Mouse (Mus musculus) CH12.LX (cell line): Measurements from ENCODE around the gene Pfkfb3. TPM values are rescaled to one million over a fixed set of nuclear protein-coding genes. Genes with fewer than 3 reads are reported as not detected.
A peak's percentile ranks its signal among the peaks of the same experiment; 100 is the strongest.

Experiments used
- DNase-seq: peaks from one replicate; pipeline ENCODE4 v3.0.0-alpha.2; 2013; ENCODE audit errors: extremely low read depth
- H3K27ac ChIP-seq: 2 replicates; pipeline ENCODE4 v1.5.1; 2012; ENCODE audit warnings: low read depth, mild to moderate bottlenecking, control low read depth, moderate library complexity; ENCODE audit not compliant: insufficient read depth
- H3K27me3 ChIP-seq: replicated peaks from 2 replicates; pipeline ENCODE3; 2012; ENCODE audit warnings: inconsistent platforms
- H3K36me3 ChIP-seq, 2 experiments: replicated peaks in 1 of 2; 2 replicates each; pipeline versions ENCODE3 to v1.6.1; 2012; ENCODE audit warnings: inconsistent platforms in 1 of 2, low read length in 1 of 2, mild to moderate bottlenecking in 1 of 2, mixed read lengths in 1 of 2, moderate library complexity in 1 of 2; ENCODE audit not compliant: control insufficient read depth in 1 of 2, insufficient read depth in 1 of 2
- H3K4me1 ChIP-seq, 2 experiments: 2 replicates each; pipeline ENCODE4 v1.6.1; 2012; ENCODE audit warnings: inconsistent platforms in 1 of 2, moderate library complexity in 1 of 2; ENCODE audit not compliant: insufficient read depth in 2 of 2, control insufficient read depth in 1 of 2
- H3K4me2 ChIP-seq: 2 replicates; pipeline ENCODE4 v1.6.1; 2012; ENCODE audit warnings: low read depth, mild to moderate bottlenecking, control low read depth; ENCODE audit not compliant: poor library complexity, insufficient read depth, severe bottlenecking
- H3K4me3 ChIP-seq, 3 experiments: fragments of 150-350 bp in 1 of 3; sonication (generic) in 1 of 3; replicated peaks in 1 of 3; 2 replicates each; pipeline versions ENCODE3 to v1.5.1; 2011 to 2012; ENCODE audit warnings: low read depth in 2 of 3, low read length in 2 of 3, mild to moderate bottlenecking in 2 of 3, moderate library complexity in 2 of 3, control low read depth in 1 of 3, improper control_type of control experiment in 1 of 3, inconsistent platforms in 1 of 3, mixed read lengths in 1 of 3; ENCODE audit not compliant: poor library complexity in 1 of 3
- H3K79me2 ChIP-seq: replicated peaks from 2 replicates; pipeline ENCODE4 v1.6.1; 2012; ENCODE audit warnings: mild to moderate bottlenecking, moderate library complexity; ENCODE audit not compliant: control insufficient read depth, poor library complexity, insufficient read depth, severe bottlenecking; ENCODE audit errors: extremely low read depth
- H3K9ac ChIP-seq: 2 replicates; pipeline ENCODE4 v1.6.1; 2012; ENCODE audit warnings: low read depth, mild to moderate bottlenecking, control low read depth, moderate library complexity; ENCODE audit not compliant: insufficient read depth
- H3K9me3 ChIP-seq: replicated peaks from 2 replicates; pipeline ENCODE3; 2012; ENCODE audit warnings: low read length, inconsistent platforms, mixed read lengths
- BHLHE40 ChIP-seq: IDR thresholded peaks from 2 replicates; pipeline ENCODE4 v1.6.1; 2011; ENCODE audit warnings: mild to moderate bottlenecking, low read depth, low read length, improper control_type of control experiment
- CHD1 ChIP-seq: IDR thresholded peaks from 2 replicates; pipeline ENCODE4 v1.6.1; 2012; ENCODE audit warnings: low read depth, low read length, improper control_type of control experiment, inconsistent platforms
- CHD2 ChIP-seq: IDR thresholded peaks from 2 replicates; pipeline ENCODE4 v1.6.1; 2011; ENCODE audit warnings: low read length, improper control_type of control experiment
- CTCF ChIP-seq, 2 experiments: IDR thresholded peaks in 1 of 2; conservative IDR thresholded peaks in 1 of 2; 2 replicates each; pipeline ENCODE4 v1.5.1; 2011 to 2012; ENCODE audit warnings: low read depth in 2 of 2, low read length in 2 of 2, improper control_type of control experiment in 1 of 2, inconsistent platforms in 1 of 2, mild to moderate bottlenecking in 1 of 2, moderate library complexity in 1 of 2
- E2F4 ChIP-seq: IDR thresholded peaks from 2 replicates; pipeline ENCODE4 v1.6.1; 2011; ENCODE audit warnings: low read depth, low read length, improper control_type of control experiment; ENCODE audit not compliant: insufficient replicate concordance
- ELF1 ChIP-seq: IDR thresholded peaks from 2 replicates; pipeline ENCODE4 v1.6.1; 2014; ENCODE audit warnings: low read depth, mild to moderate bottlenecking, inconsistent platforms, low read length, improper control_type of control experiment
- EP300 ChIP-seq: IDR thresholded peaks from 2 replicates; pipeline ENCODE4 v1.6.1; 2011; ENCODE audit warnings: low read length, improper control_type of control experiment
- ETS1 ChIP-seq: conservative IDR thresholded peaks from 2 replicates; pipeline ENCODE4 v1.6.1; 2012; ENCODE audit warnings: low read depth, mild to moderate bottlenecking, inconsistent platforms, low read length, improper control_type of control experiment, moderate library complexity
- GABPA ChIP-seq: IDR thresholded peaks from 2 replicates; pipeline ENCODE4 v1.6.1; 2012; ENCODE audit warnings: low read depth, low read length, improper control_type of control experiment, inconsistent platforms; ENCODE audit not compliant: insufficient replicate concordance
- HCFC1 ChIP-seq: IDR thresholded peaks from 2 replicates; pipeline ENCODE4 v1.6.1; 2012; ENCODE audit warnings: low read depth, mild to moderate bottlenecking, inconsistent platforms, low read length, improper control_type of control experiment
- IRF4 ChIP-seq: IDR thresholded peaks from 2 replicates; pipeline ENCODE4 v1.6.1; 2014; ENCODE audit warnings: low read depth, mild to moderate bottlenecking, inconsistent platforms, low read length, improper control_type of control experiment
- JUN ChIP-seq: IDR thresholded peaks from 2 replicates; pipeline ENCODE4 v1.6.1; 2011; ENCODE audit warnings: low read depth, mild to moderate bottlenecking, low read length, improper control_type of control experiment, moderate library complexity; ENCODE audit not compliant: insufficient read depth
- JUND ChIP-seq: conservative IDR thresholded peaks from 2 replicates; pipeline ENCODE4 v1.6.1; 2011; ENCODE audit warnings: low read depth, low read length, improper control_type of control experiment
- KAT2A ChIP-seq: IDR thresholded peaks from 2 replicates; pipeline ENCODE4 v1.6.1; 2012; ENCODE audit warnings: low read length, improper control_type of control experiment, inconsistent platforms; ENCODE audit not compliant: insufficient replicate concordance
- MAFK ChIP-seq: IDR thresholded peaks from 2 replicates; pipeline ENCODE4 v1.6.1; 2011; ENCODE audit warnings: low read length, improper control_type of control experiment; ENCODE audit not compliant: insufficient replicate concordance
- MAX ChIP-seq: IDR thresholded peaks from 2 replicates; pipeline ENCODE4 v1.6.1; 2011; ENCODE audit warnings: low read length, improper control_type of control experiment
- MAZ ChIP-seq: IDR thresholded peaks from 2 replicates; pipeline ENCODE4 v1.6.1; 2012; ENCODE audit warnings: low read depth, mild to moderate bottlenecking, inconsistent platforms, low read length, improper control_type of control experiment, moderate library complexity
- MEF2A ChIP-seq: IDR thresholded peaks from 2 replicates; pipeline ENCODE4 v1.6.1; 2014; ENCODE audit warnings: low read depth, mild to moderate bottlenecking, inconsistent platforms, low read length, improper control_type of control experiment, borderline replicate concordance
- MXI1 ChIP-seq: IDR thresholded peaks from 2 replicates; pipeline ENCODE4 v1.6.1; 2011; ENCODE audit warnings: mild to moderate bottlenecking, low read depth, low read length, improper control_type of control experiment
- MYC ChIP-seq: IDR thresholded peaks from 2 replicates; pipeline ENCODE4 v1.6.1; 2011; ENCODE audit warnings: low read depth, mild to moderate bottlenecking, improper control_type of control experiment, low read length
- NELFE ChIP-seq: IDR thresholded peaks from 2 replicates; pipeline ENCODE4 v1.6.1; 2011; ENCODE audit warnings: low read depth, low read length, improper control_type of control experiment
- NRF1 ChIP-seq: IDR thresholded peaks from 2 replicates; pipeline ENCODE4 v1.6.1; 2014; ENCODE audit warnings: low read depth, mild to moderate bottlenecking, inconsistent platforms, low read length, improper control_type of control experiment, moderate library complexity
- PAX5 ChIP-seq: IDR thresholded peaks from 2 replicates; pipeline ENCODE4 v1.6.1; 2012; ENCODE audit warnings: low read length, inconsistent platforms, mixed read lengths
- POLR2AphosphoS2 ChIP-seq: IDR thresholded peaks from 2 replicates; pipeline ENCODE4 v1.6.1; 2011; ENCODE audit warnings: low read depth, low read length, improper control_type of control experiment
- RAD21 ChIP-seq: IDR thresholded peaks from 2 replicates; pipeline ENCODE4 v1.6.1; 2011; ENCODE audit warnings: low read depth, mild to moderate bottlenecking, low read length, improper control_type of control experiment, moderate library complexity
- RCOR1 ChIP-seq: conservative IDR thresholded peaks from 2 replicates; pipeline ENCODE4 v1.6.1; 2012; ENCODE audit warnings: low read depth, mild to moderate bottlenecking, inconsistent platforms, low read length, improper control_type of control experiment
- SIN3A ChIP-seq: IDR thresholded peaks from 2 replicates; pipeline ENCODE4 v1.6.1; 2012; ENCODE audit warnings: low read length, improper control_type of control experiment, inconsistent platforms
- SMC3 ChIP-seq: IDR thresholded peaks from 2 replicates; pipeline ENCODE4 v1.6.1; 2011; ENCODE audit warnings: low read depth, low read length, improper control_type of control experiment
- TBP ChIP-seq: conservative IDR thresholded peaks from 2 replicates; pipeline ENCODE4 v1.6.1; 2011; ENCODE audit warnings: low read depth, low read length, improper control_type of control experiment
- TCF12 ChIP-seq: IDR thresholded peaks from 2 replicates; pipeline ENCODE4 v1.6.1; 2014; ENCODE audit warnings: low read depth, mild to moderate bottlenecking, inconsistent platforms, low read length, improper control_type of control experiment
- UBTF ChIP-seq: IDR thresholded peaks from 2 replicates; pipeline ENCODE4 v1.6.1; 2012; ENCODE audit warnings: low read depth, mild to moderate bottlenecking, inconsistent platforms, low read length, improper control_type of control experiment, moderate library complexity
- USF1 ChIP-seq: IDR thresholded peaks from 2 replicates; pipeline ENCODE4 v1.6.1; 2014; ENCODE audit warnings: low read depth, mild to moderate bottlenecking, inconsistent platforms, low read length, improper control_type of control experiment
- USF2 ChIP-seq: conservative IDR thresholded peaks from 2 replicates; pipeline ENCODE4 v1.6.1; 2011; ENCODE audit warnings: low read depth, low read length, improper control_type of control experiment
- ZC3H11A ChIP-seq: IDR thresholded peaks from 2 replicates; pipeline ENCODE4 v1.6.1; 2012; ENCODE audit warnings: low read depth, mild to moderate bottlenecking, inconsistent platforms, low read length, improper control_type of control experiment
- ZKSCAN1 ChIP-seq: IDR thresholded peaks from 2 replicates; pipeline ENCODE4 v1.6.1; 2012; ENCODE audit warnings: low read depth, inconsistent platforms, low read length, improper control_type of control experiment, borderline replicate concordance
- ZMIZ1 ChIP-seq: IDR thresholded peaks from 2 replicates; pipeline ENCODE4 v1.6.1; 2012; ENCODE audit warnings: low read depth, mild to moderate bottlenecking, inconsistent platforms, low read length, improper control_type of control experiment
- ZNF384 ChIP-seq: IDR thresholded peaks from 2 replicates; pipeline ENCODE4 v1.6.1; 2012; ENCODE audit warnings: low read depth, low read length, improper control_type of control experiment, inconsistent platforms
- dilution Hi-C: fragments of 300-500 bp; cut with MboI; formaldehyde crosslinking; loops from 2 replicates; pipeline ENCODE4 v1.14.3; 2020; ENCODE audit warnings: low sequenced_read_pairs; ENCODE audit not compliant: extremely low pct_unique_long_range_greater_than_20kb, extremely low pct_ligation_motif_present
- in situ Hi-C: fragments of 300-500 bp; cut with MboI; formaldehyde crosslinking; loops from 3 replicates; pipeline ENCODE4 v1.14.3; 2019; ENCODE audit warnings: low sequenced_read_pairs, low pct_ligation_motif_present, low pct_unique_long_range_greater_than_20kb, mixed read lengths
- polyA plus RNA-seq: library from polyadenylated mRNA; unstranded; fragments of >175 nt; gene quantifications from 2 replicates; pipeline ENCODE4 v1.2.1, GENCODE M21; 2012; ENCODE audit warnings: low read depth; ENCODE audit not compliant: insufficient read length
- total RNA-seq, 2 experiments: library from RNA; depleted of rRNA; stranded (reverse); fragments of 300-350 nt in 1 of 2; fragments of >200 nt in 1 of 2; gene quantifications; 2 replicates each; pipeline ENCODE4 v1.2.3; 2012 to 2014

The Pfkfb3 gene
- total and polyA plus RNA-seq, 3 experiments: 6.5 to 17.2 (median 6.7) TPM

GRCm38 (mm10) chr2:11602506-11603489, 48.9 kb upstream of the Pfkfb3 start:
- Histone ChIP-seq H3K79me2 (peaks cover 47% of the 10 kb centered on the region), H3K9me3 (no peaks in the 10 kb centered on the region), H3K4me3 (peak overlapping the region; percentile 77 to 98 (median 95)), H3K27ac (peak overlapping the region; percentile 21; the same call in 1 of the 2 replicates), H3K4me1 (peaks cover 0 to 40% of the 10 kb centered on the region in 2 experiments; a peak in 2 of 4 replicates), H3K4me2 (peak overlapping the region; percentile 97), H3K27me3 (no peaks in the 10 kb centered on the region), H3K36me3 (peaks cover 19 to 30% of the 10 kb centered on the region in 2 experiments), H3K9ac (peak overlapping the region; percentile 87)
- in situ Hi-C loops (no loop called here), dilution Hi-C loops (no loop called here)
- DNase-seq: peak; percentile 94
- no peak for TF ChIP-seq ZNF384
- TF ChIP-seq MYC: peak; percentile 66; the same call in 1 of the 2 replicates
- peak; percentile 73 for TF ChIP-seq MAX
- peak; percentile 73 for TF ChIP-seq TBP
- no peak for TF ChIP-seq MAFK
- no peak; the same call in none of the 2 replicates for TF ChIP-seq RAD21
- TF ChIP-seq UBTF: no peak
- TF ChIP-seq GABPA: peak; percentile 91
- no peak for TF ChIP-seq RCOR1
- no peak for TF ChIP-seq EP300
- TF ChIP-seq JUND: peak; percentile 61; the same call in 1 of the 2 replicates
- no peak for TF ChIP-seq POLR2AphosphoS2
- peak; percentile 90 for TF ChIP-seq HCFC1
- no peak for TF ChIP-seq ZKSCAN1
- TF ChIP-seq CTCF (conservative IDR thresholded peaks at IDR 0.05 in 1 of 2, IDR thresholded peaks at IDR 0.05 in 1 of 2; ENCODE audit: low read depth in 2 of 2, low read length in 2 of 2): peak; percentile 90 to 100
- TF ChIP-seq PAX5: no peak
- no peak for TF ChIP-seq E2F4
- peak; percentile 95 for TF ChIP-seq TCF12
- TF ChIP-seq MXI1: no peak
- peak; percentile 91 for TF ChIP-seq ZC3H11A
- TF ChIP-seq USF1: no peak
- no peak for TF ChIP-seq CHD1
- peak; percentile 15; the same call in 1 of the 2 replicates for TF ChIP-seq ETS1
- peak; percentile 91 for TF ChIP-seq NRF1
- no peak for TF ChIP-seq USF2
- TF ChIP-seq IRF4: peak; percentile 39; the same call in 1 of the 2 replicates
- no peak for TF ChIP-seq JUN
- peak; percentile 73; the same call in 1 of the 2 replicates for TF ChIP-seq KAT2A
- TF ChIP-seq SIN3A: peak; percentile 69; the same call in 1 of the 2 replicates
- TF ChIP-seq CHD2: no peak
- no peak for TF ChIP-seq MAZ
- peak; percentile 97 for TF ChIP-seq ELF1
- peak; percentile 97 for TF ChIP-seq NELFE
- TF ChIP-seq SMC3: peak; percentile 98
- TF ChIP-seq BHLHE40: no peak
- TF ChIP-seq MEF2A: peak; percentile 71; the same call in 1 of the 2 replicates
- TF ChIP-seq ZMIZ1: 0 out of 2 replicates have a peak, but pooled peaks have one; percentile 35
